Mouse (Mus musculus) intestine, postnatal 0 days (tissue): Measurements from ENCODE around the gene Chrm5. TPM values are rescaled to one million over a fixed set of nuclear protein-coding genes. Genes with fewer than 3 reads are reported as not detected.
A peak's percentile ranks its signal among the peaks of the same experiment; 100 is the strongest.

Source experiments
- ATAC-seq: fragments of 200-750 bp; cut with Nextera tagmentation; 2 replicates; pipeline ENCODE4 v1.8.0; 2017; ENCODE audit warnings: mild to moderate bottlenecking, moderate TSS enrichment, moderate library complexity
- H3K27ac ChIP-seq: fragments of 300-500 bp; sonication (generic); 2 replicates; pipeline ENCODE4 v1.5.1; 2014; ENCODE audit warnings: mild to moderate bottlenecking, low read depth, low read length, moderate library complexity
- H3K27me3 ChIP-seq: fragments of 300-500 bp; sonication (generic); replicated peaks from 2 replicates; pipeline ENCODE4 v1.6.1; 2014; ENCODE audit warnings: low read length, mixed read lengths; ENCODE audit not compliant: control insufficient read depth, insufficient read depth
- H3K36me3 ChIP-seq: fragments of 300-500 bp; sonication (generic); 2 replicates; pipeline ENCODE4 v1.6.1; 2014; ENCODE audit warnings: mild to moderate bottlenecking, moderate library complexity; ENCODE audit not compliant: control insufficient read depth, insufficient read depth
- H3K4me1 ChIP-seq: fragments of 300-500 bp; sonication (generic); replicated peaks from 2 replicates; pipeline ENCODE4 v1.6.1; 2014; ENCODE audit warnings: antibody characterized with exemption, low read length, mixed read lengths; ENCODE audit not compliant: control insufficient read depth, insufficient read depth
- H3K4me2 ChIP-seq: fragments of 300-500 bp; sonication (generic); replicated peaks from 2 replicates; pipeline ENCODE4 v1.6.1; 2014; ENCODE audit warnings: low read depth, mild to moderate bottlenecking, moderate library complexity
- H3K4me3 ChIP-seq: fragments of 300-500 bp; sonication (generic); 2 replicates; pipeline ENCODE4 v1.5.1; 2014; ENCODE audit warnings: low read depth, low read length
- H3K9ac ChIP-seq: fragments of 300-500 bp; sonication (generic); 2 replicates; pipeline ENCODE4 v1.6.1; 2014; ENCODE audit warnings: mild to moderate bottlenecking, low read depth, low read length
- H3K9me3 ChIP-seq: fragments of 300-500 bp; sonication (generic); 2 replicates; pipeline ENCODE4 v1.6.1; 2016; ENCODE audit warnings: mixed run types; ENCODE audit not compliant: control insufficient read depth
- CTCF ChIP-seq: sonication (generic); IDR thresholded peaks from 2 replicates; pipeline ENCODE4 v1.5.1; 2016; ENCODE audit warnings: low read depth, mild to moderate bottlenecking, control low read depth, antibody characterized with exemption, moderate library complexity
- WGBS: fragments of 180-500 bp; shearing (Covaris S2); extraction: QIAGEN DNeasy Blood & Tissue Kit; methylation state at CpG from one replicate; pipeline ENCODE4 v1.1.7; 2014; 5-methylcytosine and 5-hydroxymethylcytosine counted together
- polyA plus RNA-seq: library from polyadenylated mRNA; unstranded; fragments of >200 nt; fragmentation: Nextera tagmentation; extraction: Ambion mirVana; gene quantifications from 2 replicates; pipeline ENCODE4 v1.2.1, GENCODE M21; 2015

The Chrm5 gene
- polyA plus RNA-seq, 1 experiment from 2014 or later: not detected

- H3K9ac ChIP-seq: no peak overlapping the region
- no peaks in the 10 kb centered on the region for H3K4me1 ChIP-seq
- H3K4me3 ChIP-seq: no peak overlapping the region
- no peaks in the 10 kb centered on the region for H3K9me3 ChIP-seq
- no peak for TF ChIP-seq CTCF
- 39% methylated on average over 2 of the region's 2 CpGs for WGBS
- H3K4me2 ChIP-seq: no peak overlapping the region
- H3K27me3 ChIP-seq: no peaks in the 10 kb centered on the region
- ATAC-seq: 0 out of 2 replicates have a peak, but pooled peaks have one; percentile 33
- no peaks in the 10 kb centered on the region for H3K36me3 ChIP-seq
- H3K27ac ChIP-seq: no peak overlapping the region
These were observed 47.2 kb downstream of the Chrm5 start for GRCm38 (mm10) chr2:112433359-112433758.

GRCm38 (mm10) chr2:112432523-112432922 is 48.0 kb downstream of the Chrm5 start:
- no peak for TF ChIP-seq CTCF
- Histone ChIP-seq H3K9ac (no peak overlapping the region), H3K27ac (no peak overlapping the region), H3K4me1 (no peaks in the 10 kb centered on the region), H3K9me3 (no peaks in the 10 kb centered on the region), H3K4me3 (no peak overlapping the region), H3K27me3 (no peaks in the 10 kb centered on the region), H3K4me2 (no peak overlapping the region), H3K36me3 (no peaks in the 10 kb centered on the region)
- 90% methylated on average over 2 of the region's 2 CpGs for WGBS
- ATAC-seq: no peak

DNA sequence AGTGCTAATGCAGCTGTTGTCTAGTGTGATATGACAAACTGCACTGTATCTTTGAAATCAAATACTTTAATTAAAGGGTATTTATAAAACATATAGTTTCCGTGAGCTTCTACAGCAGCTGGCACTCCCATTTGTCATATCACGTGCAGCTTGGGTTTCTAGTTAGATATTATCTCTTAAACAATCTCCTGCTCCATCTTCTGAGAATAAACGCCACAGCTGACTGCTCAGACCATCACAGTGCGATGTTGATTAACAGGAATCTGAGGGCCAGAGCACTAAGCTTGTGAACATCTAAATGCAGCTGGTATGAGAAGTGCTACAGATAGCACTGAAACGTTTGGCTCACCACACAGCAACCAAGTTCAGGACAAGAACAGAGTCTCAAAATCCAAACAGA is 50.2 kb downstream of the Chrm5 start:
- Histone ChIP-seq H3K27me3 (no peaks in the 10 kb centered on the region), H3K9me3 (no peaks in the 10 kb centered on the region), H3K27ac (no peak overlapping the region), H3K4me1 (no peaks in the 10 kb centered on the region), H3K4me2 (no peak overlapping the region), H3K36me3 (no peaks in the 10 kb centered on the region), H3K9ac (no peak overlapping the region), H3K4me3 (no peak overlapping the region)
- no peak for ATAC-seq
- no peak for TF ChIP-seq CTCF
- WGBS: 46% methylated on average over 5 of the region's 5 CpGs

- H3K27me3 ChIP-seq: no peaks in the 10 kb centered on the region
- no peaks in the 10 kb centered on the region for H3K9me3 ChIP-seq
- 86% methylated on average over 4 of the region's 4 CpGs for WGBS
- H3K4me1 ChIP-seq: no peaks in the 10 kb centered on the region
- H3K4me2 ChIP-seq: no peak overlapping the region
- no peak overlapping the region for H3K4me3 ChIP-seq
- no peak overlapping the region for H3K9ac ChIP-seq
- TF ChIP-seq CTCF: no peak
- no peak for ATAC-seq
- H3K27ac ChIP-seq: no peak overlapping the region
- no peaks in the 10 kb centered on the region for H3K36me3 ChIP-seq
These were observed 50.9 kb downstream of the Chrm5 start for GRCm38 (mm10) chr2:112429665-112430064.

Other genes with a start within 250 kb of the Chrm5 start
- 8.4 TPM in 2 replicates for gene Lpcat4, start 241.3 kb downstream of the Chrm5 start, polyA plus RNA-seq
- gene Nutm1, start 221.5 kb downstream of the Chrm5 start, polyA plus RNA-seq: 0.03 TPM in 1 of 2 replicates, not detected in the other
- gene Nop10, start 218.8 kb downstream of the Chrm5 start, polyA plus RNA-seq: 114 and 120 TPM in 2 replicates
- 6.9 and 8.0 TPM in 2 replicates for gene Slc12a6, start 214.9 kb downstream of the Chrm5 start, polyA plus RNA-seq
- not detected in 2 replicates for gene Gm21985, start 214.5 kb downstream of the Chrm5 start, polyA plus RNA-seq
- 91.9 and 102 TPM in 2 replicates for gene Emc4, start 112.7 kb downstream of the Chrm5 start, polyA plus RNA-seq
- gene Katnbl1, start 101.6 kb downstream of the Chrm5 start, polyA plus RNA-seq: 16.9 and 17.0 TPM in 2 replicates
- gene Emc7, start 25.8 kb downstream of the Chrm5 start, polyA plus RNA-seq: 20.0 and 20.6 TPM in 2 replicates
- gene Aven, start 12.2 kb upstream of the Chrm5 start, polyA plus RNA-seq: 5.0 and 5.9 TPM in 2 replicates